Mouse (Mus musculus): ENCODE results near the gene Gm49510. TPM values are rescaled to one million over a fixed set of nuclear protein-coding genes. Genes with fewer than 3 reads are reported as not detected.

Gene Gm49510
- total RNA-seq, 1 experiment from 2014 or later = not detected

DNA sequence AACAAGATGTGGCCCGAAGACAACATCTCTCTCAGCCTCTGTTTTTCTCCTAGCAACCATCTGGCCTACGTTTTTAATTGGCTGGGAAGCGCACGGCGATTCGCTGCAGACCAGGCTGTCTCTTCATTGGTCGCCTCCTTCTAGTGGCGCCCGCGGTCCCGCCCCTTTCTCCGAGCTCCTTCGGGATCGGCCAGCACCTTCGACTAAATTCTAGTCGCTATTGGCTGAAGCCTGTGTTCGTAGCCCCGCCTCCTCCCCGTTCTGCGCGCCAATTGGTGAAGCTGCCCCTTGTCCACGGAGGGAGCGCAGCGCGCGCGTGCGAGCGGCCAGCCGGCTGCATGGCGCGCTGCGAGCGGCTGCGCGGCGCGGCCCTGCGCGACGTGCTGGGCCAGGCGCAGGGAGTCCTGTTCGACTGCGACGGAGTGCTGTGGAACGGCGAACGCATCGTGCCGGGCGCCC lies 14.2 kb downstream of the Gm49510 start, which contains the start of gene Pdxp:
TSS of gene Pdxp (plus strand) at position 288 of the 459 bp plus-strand sequence.
- peak; percentile 88 for ATAC-seq (replicated peaks; ENCODE audit: low read depth, poor library complexity, severe bottlenecking)

- no peak for ATAC-seq (replicated peaks; ENCODE audit: low read depth, poor library complexity, severe bottlenecking)
Measured at GRCm38 (mm10) chr15:78914091-78914822, 14.8 kb downstream of the Gm49510 start.

DNA sequence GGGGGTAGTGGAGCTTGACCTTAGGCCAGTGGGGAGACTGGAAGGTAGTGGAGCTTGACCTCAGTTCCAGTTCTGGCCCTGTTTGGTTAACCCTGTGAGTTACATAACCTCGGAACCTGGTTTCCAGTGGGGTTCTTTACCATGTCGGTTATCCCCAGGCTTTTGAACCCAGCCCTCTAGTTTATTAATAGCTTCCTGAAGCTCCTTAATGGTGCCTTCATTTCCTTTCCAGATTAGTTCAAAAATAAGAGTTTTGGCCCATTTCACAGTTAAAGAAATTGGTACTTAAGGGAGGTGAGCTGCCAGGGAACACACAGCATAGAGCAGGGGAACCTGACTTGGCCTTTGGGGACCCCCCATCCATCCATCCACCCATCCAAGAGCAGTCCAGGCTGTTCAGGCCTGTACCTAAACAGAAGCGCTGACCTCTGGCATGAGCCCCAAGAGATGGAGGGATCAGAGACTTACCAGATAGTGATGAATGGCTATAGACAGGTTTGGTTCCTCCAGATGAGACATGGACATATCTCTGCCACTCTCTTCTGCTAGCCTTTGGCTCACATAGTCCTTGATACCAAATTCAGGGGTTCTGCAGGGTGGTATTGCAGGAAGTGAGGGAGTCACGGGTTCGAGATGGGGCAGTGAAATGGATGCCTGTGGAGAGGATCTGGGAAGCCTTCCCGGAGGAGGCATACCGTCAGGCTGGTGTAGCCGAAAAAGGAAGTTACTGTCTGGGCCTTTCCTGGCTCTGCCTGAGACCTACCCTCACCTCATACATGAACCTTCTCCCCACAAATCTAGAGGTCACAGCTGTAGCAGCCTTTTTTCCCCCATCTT lies 15.6 kb downstream of the Gm49510 start:
- ATAC-seq (replicated peaks; ENCODE audit: low read depth, poor library complexity, severe bottlenecking) = no peak

- peak; percentile 67 for ATAC-seq (replicated peaks; ENCODE audit: low read depth, poor library complexity, severe bottlenecking)
Measured at GRCm38 (mm10) chr15:78915660-78916017, 16.2 kb downstream of the Gm49510 start.

GRCm38 (mm10) chr15:78916052-78916826 lies 16.8 kb downstream of the Gm49510 start:
- no peak for ATAC-seq (replicated peaks; ENCODE audit: low read depth, poor library complexity, severe bottlenecking)

DNA sequence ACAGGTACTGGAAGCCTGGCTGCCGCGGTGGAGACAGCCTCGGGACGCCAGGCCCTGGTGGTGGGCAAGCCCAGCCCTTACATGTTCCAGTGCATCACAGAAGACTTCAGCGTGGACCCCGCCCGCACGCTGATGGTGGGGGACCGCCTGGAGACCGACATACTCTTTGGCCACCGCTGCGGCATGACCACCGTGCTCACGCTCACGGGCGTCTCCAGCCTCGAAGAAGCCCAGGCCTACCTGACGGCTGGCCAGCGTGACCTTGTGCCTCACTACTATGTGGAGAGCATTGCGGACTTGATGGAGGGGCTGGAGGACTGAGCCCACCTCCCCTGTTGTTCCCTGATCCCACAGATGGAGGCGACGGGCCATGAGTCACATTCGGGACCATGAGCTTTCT lies 18.7 kb downstream of the Gm49510 start:
- no peak for ATAC-seq (replicated peaks; ENCODE audit: low read depth, poor library complexity, severe bottlenecking)

GRCm38 (mm10) chr15:78919914-78920313 lies 20.4 kb downstream of the Gm49510 start:
- ATAC-seq (replicated peaks; ENCODE audit: low read depth, poor library complexity, severe bottlenecking) = no peak

- ATAC-seq (replicated peaks; ENCODE audit: low read depth, poor library complexity, severe bottlenecking) = peak; percentile 19
Measured at GRCm38 (mm10) chr15:78922700-78923099, 23.2 kb downstream of the Gm49510 start.

- ATAC-seq (replicated peaks; ENCODE audit: low read depth, poor library complexity, severe bottlenecking) = peak; percentile 70
Measured at GRCm38 (mm10) chr15:78923585-78923984, 24.1 kb downstream of the Gm49510 start.

DNA sequence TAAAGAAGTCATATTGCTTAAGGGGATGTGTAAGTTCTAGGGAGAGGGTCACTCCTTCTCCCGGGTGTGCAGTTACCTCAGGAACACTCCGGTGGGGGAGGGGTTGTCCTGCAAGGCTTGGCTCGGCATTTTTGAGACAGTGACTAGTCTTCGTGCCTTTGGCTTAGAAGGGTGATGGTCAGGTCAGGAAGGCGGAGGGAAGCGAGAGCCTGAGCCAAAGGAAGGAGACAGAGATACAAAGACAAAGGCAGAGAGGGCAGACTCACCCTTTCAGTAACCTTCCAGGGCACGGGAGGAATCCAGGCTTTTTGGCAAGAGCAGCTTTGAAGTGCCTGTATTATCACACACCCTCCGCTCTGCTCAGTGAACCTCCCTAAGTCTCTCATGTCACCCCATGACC lies 25.7 kb downstream of the Gm49510 start:
- no peak for ATAC-seq (replicated peaks; ENCODE audit: low read depth, poor library complexity, severe bottlenecking)

GRCm38 (mm10) chr15:78926021-78926919 lies 26.8 kb downstream of the Gm49510 start, which contains the start of gene Lgals1:
Lgals1 (plus strand) TSS chr15:78926725.
- ATAC-seq (replicated peaks; ENCODE audit: low read depth, poor library complexity, severe bottlenecking) = peak; percentile 26; the same call in 1 of the 2 replicates

DNA sequence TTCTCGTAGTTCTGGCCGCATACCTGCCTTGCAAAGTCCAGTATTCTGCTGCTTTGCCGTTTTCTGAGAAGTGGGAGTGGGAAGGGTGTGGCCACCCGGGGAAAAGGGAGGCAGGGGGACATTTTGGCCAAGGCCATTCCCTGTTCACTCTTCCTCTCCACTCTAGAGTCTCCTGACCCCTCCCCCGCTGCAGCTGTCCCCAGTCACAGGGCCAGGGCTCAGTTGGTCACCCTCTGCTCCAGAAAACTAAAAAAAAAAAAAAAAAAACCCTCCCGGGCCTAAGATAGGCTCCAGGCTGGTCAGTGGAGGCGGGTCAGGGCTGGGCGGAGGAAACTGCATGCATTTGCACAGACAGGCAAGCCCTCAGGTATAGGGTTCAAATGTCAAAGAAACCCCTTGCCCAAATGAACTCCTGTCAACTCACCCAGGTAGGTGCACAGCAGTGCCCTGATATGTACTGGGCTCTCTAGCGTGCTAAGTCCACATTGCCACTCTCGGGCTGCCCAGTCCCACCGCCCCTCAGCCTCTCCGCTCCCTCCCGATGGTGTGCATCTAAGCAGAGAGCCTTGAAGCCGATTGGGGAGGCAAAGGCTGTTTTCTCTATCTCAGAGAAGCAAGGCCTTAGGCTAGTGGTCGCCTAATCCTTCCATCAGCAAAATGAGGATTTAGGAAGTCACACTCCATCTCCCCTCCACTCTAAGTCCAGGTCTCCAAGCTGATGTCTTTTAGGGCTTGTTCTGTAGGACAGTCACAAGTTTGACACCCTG lies 27.7 kb downstream of the Gm49510 start:
- no peak for ATAC-seq (replicated peaks; ENCODE audit: low read depth, poor library complexity, severe bottlenecking)

GRCm38 (mm10) chr15:78927788-78928457 lies 28.5 kb downstream of the Gm49510 start:
- ATAC-seq (replicated peaks; ENCODE audit: low read depth, poor library complexity, severe bottlenecking) = peak; percentile 61

- no peak for ATAC-seq (replicated peaks; ENCODE audit: low read depth, poor library complexity, severe bottlenecking)
Measured at GRCm38 (mm10) chr15:78928539-78928938, 29.1 kb downstream of the Gm49510 start.

- ATAC-seq (replicated peaks; ENCODE audit: low read depth, poor library complexity, severe bottlenecking) = no peak
Measured at GRCm38 (mm10) chr15:78930192-78930706, 30.8 kb downstream of the Gm49510 start.

DNA sequence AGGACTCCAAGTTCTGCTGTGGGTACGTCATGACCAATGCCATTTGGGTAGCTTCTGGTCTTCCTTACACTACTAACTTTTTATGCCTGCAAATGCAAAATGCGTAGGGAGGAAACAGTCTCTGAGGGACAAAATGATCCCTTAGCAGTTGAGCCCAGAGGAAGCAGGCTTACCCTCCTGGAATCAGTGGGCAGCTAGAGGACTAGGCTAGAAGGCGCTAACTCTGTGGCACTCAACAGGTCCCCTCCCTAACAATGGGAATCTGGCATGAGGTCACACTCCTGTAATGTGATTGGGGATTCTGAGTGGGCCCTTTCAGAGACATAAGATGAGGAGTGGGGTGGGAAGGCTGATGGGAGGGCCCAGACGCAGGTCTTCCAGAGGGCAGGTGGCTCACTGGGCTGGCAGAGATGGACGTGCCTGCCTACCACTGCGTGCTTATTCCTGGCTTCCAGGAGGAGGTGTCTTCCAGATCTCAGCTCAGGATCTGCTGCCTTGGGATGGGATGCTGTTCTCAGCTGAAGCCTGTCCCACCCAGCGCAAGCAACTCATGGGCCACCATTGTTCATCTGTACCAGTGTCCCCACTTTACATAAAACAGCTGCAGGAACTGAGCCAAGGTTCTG lies 31.4 kb downstream of the Gm49510 start:
- no peak for ATAC-seq (replicated peaks; ENCODE audit: low read depth, poor library complexity, severe bottlenecking)

DNA sequence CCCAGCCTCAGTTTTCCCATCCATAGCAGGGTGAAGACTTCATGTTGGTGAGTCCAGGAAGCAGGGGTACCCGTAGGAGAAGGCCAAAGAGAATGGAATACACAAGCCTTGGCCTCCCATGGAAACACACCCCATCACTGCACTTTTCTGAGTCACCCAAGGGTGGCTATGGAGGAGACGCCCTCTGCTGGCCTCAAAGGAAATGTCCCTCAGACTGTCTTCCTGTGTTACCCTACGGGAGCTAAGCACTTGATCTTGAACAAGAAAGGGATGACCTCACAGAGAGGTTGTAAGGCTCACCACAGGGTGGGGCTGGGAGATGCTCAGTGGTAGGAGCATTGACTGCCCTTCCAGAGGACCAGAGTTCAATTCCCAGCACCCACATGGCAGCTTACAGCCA lies 32.1 kb downstream of the Gm49510 start:
- ATAC-seq (replicated peaks; ENCODE audit: low read depth, poor library complexity, severe bottlenecking) = peak; percentile 59

Measured in common myeloid progenitor, adult 5-6 weeks (primary cell).